Mouse (Mus musculus): ENCODE results near the gene Vegfc. TPM values are rescaled to one million over a fixed set of nuclear protein-coding genes. Genes with fewer than 3 reads are reported as not detected.

Vegfc gene
- polyA plus RNA-seq, 1 experiment: 0.18 TPM

DNA sequence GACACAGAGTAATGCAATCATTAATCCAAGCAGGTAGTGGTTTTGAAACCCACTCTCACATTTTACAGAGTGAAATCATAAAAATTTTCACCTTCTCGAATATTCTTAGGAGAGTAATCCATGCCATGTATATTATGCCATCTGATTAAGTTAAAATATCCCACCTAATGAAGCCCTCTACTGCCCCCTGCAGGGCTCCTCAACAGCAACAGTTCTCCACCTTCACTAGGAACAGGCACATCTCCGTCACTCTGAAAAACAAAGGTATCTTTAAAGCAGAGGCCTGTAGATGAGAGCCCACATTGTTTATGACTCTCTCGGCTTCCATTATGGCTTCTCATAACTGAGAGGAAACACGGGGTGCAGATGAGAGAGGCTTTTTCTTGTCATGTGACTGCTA lies 75.8 kb downstream of the Vegfc start:
- H3K4me3 ChIP-seq (replicated peaks): no peak overlapping the region
- no peaks in the 10 kb centered on the region for H3K27me3 ChIP-seq (replicated peaks)
- H3K9me3 ChIP-seq: no peaks in the 10 kb centered on the region
- peaks cover 3% of the 10 kb centered on the region; the same call in 1 of the 2 replicates for H3K4me1 ChIP-seq
- no peaks in the 10 kb centered on the region for H3K36me3 ChIP-seq (replicated peaks; ENCODE audit: low read length)
- TF ChIP-seq GATA1 (IDR thresholded peaks at IDR 0.05; ENCODE audit: borderline replicate concordance, low read length) (no peak), FLI1 (IDR thresholded peaks at IDR 0.05; ENCODE audit: low read length) (no peak)

DNA sequence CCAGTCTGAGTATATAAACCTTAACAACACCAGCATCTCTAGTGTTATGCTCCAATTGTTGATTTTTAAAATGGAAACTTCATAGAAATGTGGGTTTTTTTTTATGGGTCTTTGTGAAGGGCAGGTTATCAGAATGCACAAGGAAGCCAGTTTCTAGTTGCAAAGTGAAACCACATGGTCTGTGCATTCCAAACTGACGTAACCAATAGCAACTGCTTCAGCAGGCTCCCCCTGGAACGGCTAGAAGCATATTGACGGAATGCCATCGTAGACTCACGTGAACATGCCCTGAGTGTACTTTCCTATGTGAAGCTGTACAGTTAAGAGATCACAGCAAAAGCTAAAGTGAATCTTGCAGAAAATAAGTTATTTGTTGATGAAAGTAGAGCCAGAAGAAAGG lies 86.1 kb downstream of the Vegfc start:
- H3K4me3 ChIP-seq (replicated peaks): peak overlapping the region; percentile 83
- TF ChIP-seq GATA1 (IDR thresholded peaks at IDR 0.05; ENCODE audit: borderline replicate concordance, low read length): no peak
- no peak for TF ChIP-seq FLI1 (IDR thresholded peaks at IDR 0.05; ENCODE audit: low read length)
- H3K4me1 ChIP-seq: peaks cover 6% of the 10 kb centered on the region
- H3K9me3 ChIP-seq: no peaks in the 10 kb centered on the region
- no peaks in the 10 kb centered on the region for H3K27me3 ChIP-seq (replicated peaks)
- no peaks in the 10 kb centered on the region for H3K36me3 ChIP-seq (replicated peaks; ENCODE audit: low read length)

DNA sequence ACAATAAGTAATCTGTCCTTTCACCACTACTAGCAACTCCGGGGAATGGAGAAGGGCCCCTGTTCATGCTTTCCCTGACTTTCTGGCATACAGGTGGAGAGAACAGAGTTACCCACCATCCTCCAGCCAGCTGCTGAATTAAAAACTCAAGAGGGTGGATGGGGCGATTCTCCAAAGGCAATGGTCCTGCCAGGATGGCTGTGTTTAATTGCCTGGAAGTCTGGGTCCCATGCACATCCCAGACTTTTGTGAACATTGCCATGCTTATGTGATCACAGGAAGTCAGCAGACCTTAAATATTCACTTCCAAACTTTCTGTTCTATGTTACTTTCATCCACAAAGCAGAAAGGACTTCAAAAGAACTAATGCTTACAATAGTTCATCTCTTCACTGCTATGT lies 107.9 kb downstream of the Vegfc start:
- no peak for TF ChIP-seq GATA1 (IDR thresholded peaks at IDR 0.05; ENCODE audit: borderline replicate concordance, low read length)
- no peak for TF ChIP-seq FLI1 (IDR thresholded peaks at IDR 0.05; ENCODE audit: low read length)
- H3K4me3 ChIP-seq (replicated peaks): no peak overlapping the region
- no peaks in the 10 kb centered on the region for H3K9me3 ChIP-seq
- no peaks in the 10 kb centered on the region for H3K4me1 ChIP-seq
- peaks cover 12% of the 10 kb centered on the region for H3K36me3 ChIP-seq (replicated peaks; ENCODE audit: low read length)
- no peaks in the 10 kb centered on the region for H3K27me3 ChIP-seq (replicated peaks)

GRCm38 (mm10) chr8:54185927-54186326 lies 108.5 kb downstream of the Vegfc start:
- H3K4me3 ChIP-seq (replicated peaks): no peak overlapping the region
- no peaks in the 10 kb centered on the region for H3K27me3 ChIP-seq (replicated peaks)
- H3K9me3 ChIP-seq: no peaks in the 10 kb centered on the region
- TF ChIP-seq FLI1 (IDR thresholded peaks at IDR 0.05; ENCODE audit: low read length): no peak
- no peak for TF ChIP-seq GATA1 (IDR thresholded peaks at IDR 0.05; ENCODE audit: borderline replicate concordance, low read length)
- no peaks in the 10 kb centered on the region for H3K4me1 ChIP-seq
- peaks cover 11% of the 10 kb centered on the region for H3K36me3 ChIP-seq (replicated peaks; ENCODE audit: low read length)

DNA sequence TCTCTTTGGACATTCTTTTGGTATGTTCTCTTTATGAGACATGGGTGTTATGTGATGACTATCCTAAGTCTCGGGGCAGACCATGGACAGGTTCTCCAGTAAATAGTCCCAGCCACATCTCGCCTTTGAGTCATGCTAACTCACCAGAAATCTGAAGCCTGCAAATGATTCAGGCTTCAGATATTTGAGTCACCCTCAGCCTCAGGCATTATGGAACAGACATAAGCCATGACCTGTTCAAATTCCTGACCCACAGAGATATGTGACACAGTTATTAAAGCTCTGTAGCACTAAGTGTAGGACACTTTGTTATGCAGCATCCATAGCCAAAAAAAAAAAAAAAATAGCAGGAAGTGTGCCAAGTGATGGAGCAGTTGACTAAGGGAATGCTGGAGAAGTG lies 138.8 kb downstream of the Vegfc start:
- no peak for TF ChIP-seq FLI1 (IDR thresholded peaks at IDR 0.05; ENCODE audit: low read length)
- no peak for TF ChIP-seq GATA1 (IDR thresholded peaks at IDR 0.05; ENCODE audit: borderline replicate concordance, low read length)
- no peak overlapping the region for H3K4me3 ChIP-seq (replicated peaks)
- H3K9me3 ChIP-seq: no peaks in the 10 kb centered on the region
- H3K4me1 ChIP-seq: peaks cover 6% of the 10 kb centered on the region; the same call in 1 of the 2 replicates
- no peaks in the 10 kb centered on the region for H3K36me3 ChIP-seq (replicated peaks; ENCODE audit: low read length)
- no peaks in the 10 kb centered on the region for H3K27me3 ChIP-seq (replicated peaks)

GRCm38 (mm10) chr8:54228801-54229204 lies 151.4 kb downstream of the Vegfc start:
- TF ChIP-seq FLI1 (IDR thresholded peaks at IDR 0.05; ENCODE audit: low read length) (no peak), GATA1 (IDR thresholded peaks at IDR 0.05; ENCODE audit: borderline replicate concordance, low read length) (no peak)
- H3K36me3 ChIP-seq (replicated peaks; ENCODE audit: low read length): no peaks in the 10 kb centered on the region
- no peaks in the 10 kb centered on the region for H3K27me3 ChIP-seq (replicated peaks)
- no peaks in the 10 kb centered on the region for H3K9me3 ChIP-seq
- no peak overlapping the region for H3K4me3 ChIP-seq (replicated peaks)
- H3K4me1 ChIP-seq: peaks cover 42% of the 10 kb centered on the region

GRCm38 (mm10) chr8:54230638-54231037 lies 153.2 kb downstream of the Vegfc start:
- peaks cover 42% of the 10 kb centered on the region for H3K4me1 ChIP-seq
- H3K36me3 ChIP-seq (replicated peaks; ENCODE audit: low read length): no peaks in the 10 kb centered on the region
- TF ChIP-seq GATA1 (IDR thresholded peaks at IDR 0.05; ENCODE audit: borderline replicate concordance, low read length): no peak
- no peak for TF ChIP-seq FLI1 (IDR thresholded peaks at IDR 0.05; ENCODE audit: low read length)
- H3K27me3 ChIP-seq (replicated peaks): no peaks in the 10 kb centered on the region
- H3K9me3 ChIP-seq: no peaks in the 10 kb centered on the region
- H3K4me3 ChIP-seq (replicated peaks): no peak overlapping the region

GRCm38 (mm10) chr8:54233316-54233715 lies 155.9 kb downstream of the Vegfc start:
- TF ChIP-seq FLI1 (IDR thresholded peaks at IDR 0.05; ENCODE audit: low read length) (no peak), GATA1 (IDR thresholded peaks at IDR 0.05; ENCODE audit: borderline replicate concordance, low read length) (no peak)
- Histone ChIP-seq H3K36me3 (replicated peaks; ENCODE audit: low read length) (no peaks in the 10 kb centered on the region), H3K27me3 (replicated peaks) (no peaks in the 10 kb centered on the region), H3K4me1 (peaks cover 33% of the 10 kb centered on the region), H3K9me3 (no peaks in the 10 kb centered on the region), H3K4me3 (replicated peaks) (no peak overlapping the region)
